Mouse (Mus musculus) heart, embryonic 15.5 days (tissue): Measurements from ENCODE around the gene Zfp580. TPM values are rescaled to one million over a fixed set of nuclear protein-coding genes. Genes with fewer than 3 reads are reported as not detected.
A peak's percentile ranks its signal among the peaks of the same experiment; 100 is the strongest.
"Not testable (repeated sequence)": the region's sequence is repeated elsewhere in the genome, so short reads cannot be mapped to it uniquely, and the experiment has no call there.

Experiments used
- ATAC-seq: fragments of 200-750 bp; cut with Nextera tagmentation; replicated peaks from 2 replicates; pipeline ENCODE4 v1.8.0; 2017; ENCODE audit warnings: low read depth, moderate TSS enrichment; ENCODE audit not compliant: insufficient number of reproducible peaks, insufficient read depth, low FRiP score
- H3K27ac ChIP-seq: fragments of 300-500 bp; sonication (generic); 2 replicates; pipeline ENCODE4 v1.5.1; 2015; ENCODE audit warnings: mild to moderate bottlenecking, inconsistent platforms
- H3K27me3 ChIP-seq: fragments of 300-500 bp; sonication (generic); 2 replicates; pipeline ENCODE4 v1.6.1; 2015; ENCODE audit warnings: inconsistent platforms
- H3K36me3 ChIP-seq: fragments of 300-500 bp; sonication (generic); 2 replicates; pipeline ENCODE4 v1.6.1; 2015; ENCODE audit warnings: mild to moderate bottlenecking, inconsistent platforms
- H3K4me1 ChIP-seq: fragments of 300-500 bp; sonication (generic); replicated peaks from 2 replicates; pipeline ENCODE4 v1.6.1; 2015; ENCODE audit warnings: inconsistent platforms
- H3K4me2 ChIP-seq: fragments of 300-500 bp; sonication (generic); 2 replicates; pipeline ENCODE4 v1.6.1; 2015; ENCODE audit warnings: inconsistent platforms, mild to moderate bottlenecking, moderate library complexity
- H3K4me3 ChIP-seq: fragments of 300-500 bp; sonication (generic); 2 replicates; pipeline ENCODE4 v1.5.1; 2015; ENCODE audit warnings: mild to moderate bottlenecking, inconsistent platforms
- H3K9ac ChIP-seq: fragments of 300-500 bp; sonication (generic); 2 replicates; pipeline ENCODE4 v1.6.1; 2015; ENCODE audit warnings: mild to moderate bottlenecking, inconsistent platforms
- H3K9me3 ChIP-seq: fragments of 300-500 bp; sonication (generic); replicated peaks from 2 replicates; pipeline ENCODE4 v1.6.1; 2016; ENCODE audit warnings: inconsistent platforms
- WGBS: fragments of 180-500 bp; shearing (Covaris S2); methylation state at CpG from one replicate; pipeline ENCODE4 v1.1.7; 2015; ENCODE audit warnings: mixed read lengths; 5-methylcytosine and 5-hydroxymethylcytosine counted together
- polyA plus RNA-seq: library from polyadenylated mRNA; unstranded; fragments of >200 nt; fragmentation: Nextera tagmentation; extraction: Ambion mirVana; gene quantifications from 2 replicates; pipeline ENCODE4 v1.2.1, GENCODE M21; 2015

Zfp580 gene
- polyA plus RNA-seq, 1 experiment from 2014 or later, result 14.7 TPM

DNA sequence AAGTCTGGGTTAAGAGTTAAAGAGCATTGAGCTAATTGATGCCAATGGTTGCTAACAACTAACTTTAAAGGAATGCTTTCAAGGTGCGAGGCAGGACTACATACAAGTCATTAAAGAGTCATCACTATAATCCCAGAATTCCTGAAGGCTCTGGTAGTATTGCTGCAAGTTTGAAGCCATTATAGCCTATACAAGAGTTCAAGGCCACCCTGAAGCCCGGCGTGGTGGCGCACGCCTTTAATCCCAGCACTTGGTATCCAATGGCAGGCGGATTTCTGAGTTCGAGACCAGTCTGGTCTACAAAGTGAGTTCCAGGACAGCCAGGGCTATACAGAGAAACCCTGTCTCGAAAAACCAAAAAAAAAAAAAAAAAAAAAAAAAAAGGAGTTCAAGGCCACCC lies 31.8 kb upstream of the Zfp580 start:
- Histone ChIP-seq H3K4me1 (peaks cover 17% of the 10 kb centered on the region), H3K36me3 (peaks cover 15% of the 10 kb centered on the region; the same call in 1 of the 2 replicates), H3K9ac (peak overlapping the region; percentile 58), H3K27ac (peak overlapping the region; percentile 96), H3K4me3 (peak overlapping the region; percentile 85), H3K4me2 (peak overlapping the region; percentile 62)
- H3K27me3 ChIP-seq, ATAC-seq, H3K9me3 ChIP-seq: not testable (repeated sequence)
- WGBS, result 26% methylated on average over 8 of the region's 8 CpGs

DNA sequence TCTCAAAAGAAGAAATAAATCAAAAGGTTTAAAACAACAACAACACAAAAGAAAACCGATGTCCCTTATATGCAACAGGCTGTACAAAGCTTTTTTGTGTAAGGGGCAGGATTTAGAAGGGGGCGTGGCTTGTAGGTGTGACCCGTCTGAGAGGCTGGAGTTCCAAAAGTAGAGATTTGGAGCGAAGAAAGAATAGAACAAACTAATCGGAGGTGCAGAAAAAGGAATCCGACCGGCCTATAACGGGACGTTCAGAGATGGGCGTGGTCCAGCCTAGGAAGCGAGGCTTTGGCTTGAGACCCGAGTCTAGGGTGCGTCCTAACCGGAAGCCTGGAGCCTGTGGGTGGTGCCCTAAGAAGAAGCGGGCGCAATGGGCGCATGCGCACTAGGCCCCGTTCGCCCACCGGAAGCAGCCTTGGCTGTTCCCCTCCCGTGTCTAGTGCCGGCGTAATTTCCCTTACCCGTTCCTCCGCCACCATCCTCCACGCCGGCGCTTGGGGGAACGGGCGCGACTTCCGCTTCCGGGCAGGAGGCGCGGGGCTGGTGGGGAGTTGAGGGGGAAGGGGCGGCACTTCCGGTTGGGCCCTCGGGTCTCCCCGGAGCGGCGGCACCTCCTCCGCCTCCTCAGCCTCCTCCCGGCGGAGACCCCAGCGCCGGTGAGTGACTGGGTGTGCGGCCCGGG lies 31.2 kb upstream of the Zfp580 start, which contains the start of the genes Zfp865 and Ccdc106:
Gene Zfp865 (plus strand): TSS at position 377 of the 682 bp plus-strand sequence.
Gene Ccdc106 (plus strand): TSS at position 554 of the 682 bp plus-strand sequence.
- under 1% methylated on average over 49 of the region's 49 CpGs for WGBS

DNA sequence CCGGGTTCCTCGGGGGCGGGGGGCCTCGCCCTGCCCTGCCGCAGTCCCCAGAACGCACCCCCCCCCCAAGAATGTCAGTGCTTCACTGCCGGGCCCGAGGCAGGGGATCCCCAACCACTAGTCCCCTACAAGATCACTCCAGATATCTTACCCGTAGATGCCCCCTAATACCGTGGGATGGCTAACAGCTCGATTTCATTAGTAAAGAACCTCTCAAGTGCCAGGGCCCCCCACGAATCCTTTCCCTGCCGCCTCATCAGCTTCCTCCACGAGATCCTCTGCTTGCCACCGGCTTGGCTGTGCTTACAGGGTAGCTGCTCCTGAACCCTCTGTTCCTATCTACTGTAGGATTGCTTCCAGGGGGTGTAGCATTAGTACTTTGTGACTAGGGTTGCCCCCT lies 30.7 kb upstream of the Zfp580 start:
- H3K9ac ChIP-seq, result peak overlapping the region; percentile 93
- no peaks in the 10 kb centered on the region for H3K27me3 ChIP-seq
- H3K4me2 ChIP-seq, result peak overlapping the region; percentile 67
- H3K4me3 ChIP-seq, result peak overlapping the region; percentile 85
- WGBS, result under 1% methylated on average over 15 of the region's 15 CpGs
- peaks cover 15% of the 10 kb centered on the region; the same call in 1 of the 2 replicates for H3K36me3 ChIP-seq
- peak overlapping the region; percentile 96 for H3K27ac ChIP-seq
- peaks cover 17% of the 10 kb centered on the region for H3K4me1 ChIP-seq
- no peak for ATAC-seq
- no peaks in the 10 kb centered on the region for H3K9me3 ChIP-seq

More for the DNA sequence above, 31.2 kb upstream of the Zfp580 start, which contains the start of the genes Zfp865 and Ccdc106:
- Histone ChIP-seq H3K4me3 (peak within 1 kb of the TSS; percentile 85), H3K9me3 (no peaks in the 10 kb centered on the region), H3K27ac (peak within 1 kb of the TSS; percentile 96), H3K4me1 (peaks cover 17% of the 10 kb centered on the region), H3K27me3 (no peaks in the 10 kb centered on the region), H3K36me3 (peaks cover 15% of the 10 kb centered on the region; the same call in 1 of the 2 replicates), H3K4me2 (peak within 1 kb of the TSS; percentile 67), H3K9ac (peak within 1 kb of the TSS; percentile 93)
- peak; percentile 84 for ATAC-seq

DNA sequence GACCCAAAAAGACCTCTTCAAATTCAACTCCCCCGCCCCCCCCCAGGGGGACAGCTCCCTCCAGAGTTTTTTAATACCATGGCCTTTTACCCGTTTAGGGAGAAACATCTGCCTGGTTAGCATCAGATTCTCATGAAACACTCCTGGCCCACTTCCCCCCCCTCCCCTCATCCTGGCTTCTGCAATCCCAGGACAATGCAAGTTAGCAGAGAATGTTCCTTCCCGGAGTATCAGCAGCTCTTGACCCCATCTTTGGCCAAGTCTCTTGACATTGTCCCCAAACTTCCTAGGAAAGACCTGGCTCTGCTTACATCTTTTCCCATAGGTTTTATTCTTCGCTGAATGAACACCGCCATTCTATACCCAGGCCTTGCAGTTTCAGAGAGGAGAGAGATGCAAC lies 30.1 kb upstream of the Zfp580 start:
- peak overlapping the region; percentile 85 for H3K4me3 ChIP-seq
- peak overlapping the region; percentile 96 for H3K27ac ChIP-seq
- peak overlapping the region; percentile 67 for H3K4me2 ChIP-seq
- no peak for ATAC-seq
- no peaks in the 10 kb centered on the region for H3K9me3 ChIP-seq
- H3K27me3 ChIP-seq, result no peaks in the 10 kb centered on the region
- H3K9ac ChIP-seq, result peak overlapping the region; percentile 93
- H3K36me3 ChIP-seq, result peaks cover 18% of the 10 kb centered on the region; the same call in 1 of the 2 replicates
- H3K4me1 ChIP-seq, result peaks cover 13% of the 10 kb centered on the region
- WGBS, result 50% methylated on average over 5 of the region's 5 CpGs

DNA sequence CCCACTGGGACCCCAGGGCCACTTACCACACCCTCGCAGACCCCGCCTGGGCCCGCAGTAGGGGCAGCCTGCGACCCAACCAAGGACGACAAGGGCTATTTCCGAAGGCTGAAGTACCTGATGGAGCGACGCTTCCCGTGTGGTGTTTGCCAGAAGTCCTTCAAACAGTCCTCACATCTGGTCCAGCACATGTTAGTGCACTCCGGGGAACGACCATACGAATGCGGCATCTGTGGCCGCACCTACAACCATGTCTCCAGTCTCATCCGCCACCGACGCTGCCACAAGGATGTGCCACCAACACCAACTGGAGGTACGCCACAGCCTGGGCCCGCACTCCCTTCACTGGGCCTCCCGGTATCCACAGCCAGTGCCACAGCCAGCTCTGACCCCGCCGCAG lies 21.8 kb upstream of the Zfp580 start:
- no peaks in the 10 kb centered on the region for H3K27me3 ChIP-seq
- WGBS, result 91% methylated on average over 22 of the region's 22 CpGs
- H3K4me1 ChIP-seq, result no peaks in the 10 kb centered on the region
- no peak for ATAC-seq
- H3K36me3 ChIP-seq, result peaks cover 80% of the 10 kb centered on the region
- H3K9me3 ChIP-seq, result peaks cover 24% of the 10 kb centered on the region
- no peak overlapping the region for H3K4me3 ChIP-seq
- no peak overlapping the region for H3K9ac ChIP-seq
- no peak overlapping the region for H3K27ac ChIP-seq
- no peak overlapping the region for H3K4me2 ChIP-seq

DNA sequence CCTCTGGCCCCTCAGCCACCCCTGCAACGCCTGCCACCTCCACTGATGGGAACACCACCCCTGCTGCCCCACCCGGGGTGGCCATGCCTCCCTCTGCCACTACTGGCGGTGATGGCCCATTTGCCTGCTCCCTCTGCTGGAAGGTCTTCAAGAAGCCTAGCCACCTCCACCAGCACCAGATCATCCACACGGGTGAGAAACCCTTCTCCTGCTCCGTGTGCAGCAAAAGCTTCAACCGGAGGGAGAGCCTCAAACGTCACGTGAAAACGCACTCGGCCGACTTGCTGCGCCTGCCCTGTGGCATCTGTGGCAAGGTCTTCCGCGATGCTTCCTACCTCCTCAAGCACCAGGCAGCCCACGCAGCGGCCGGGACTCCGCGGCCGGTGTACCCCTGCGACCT lies 21.4 kb upstream of the Zfp580 start:
- Histone ChIP-seq H3K9ac (no peak overlapping the region), H3K4me3 (no peak overlapping the region), H3K4me2 (no peak overlapping the region), H3K4me1 (no peaks in the 10 kb centered on the region), H3K27me3 (no peaks in the 10 kb centered on the region), H3K9me3 (peaks cover 24% of the 10 kb centered on the region), H3K27ac (no peak overlapping the region), H3K36me3 (peaks cover 84% of the 10 kb centered on the region)
- WGBS, result 88% methylated on average over 21 of the region's 21 CpGs
- ATAC-seq, result no peak

DNA sequence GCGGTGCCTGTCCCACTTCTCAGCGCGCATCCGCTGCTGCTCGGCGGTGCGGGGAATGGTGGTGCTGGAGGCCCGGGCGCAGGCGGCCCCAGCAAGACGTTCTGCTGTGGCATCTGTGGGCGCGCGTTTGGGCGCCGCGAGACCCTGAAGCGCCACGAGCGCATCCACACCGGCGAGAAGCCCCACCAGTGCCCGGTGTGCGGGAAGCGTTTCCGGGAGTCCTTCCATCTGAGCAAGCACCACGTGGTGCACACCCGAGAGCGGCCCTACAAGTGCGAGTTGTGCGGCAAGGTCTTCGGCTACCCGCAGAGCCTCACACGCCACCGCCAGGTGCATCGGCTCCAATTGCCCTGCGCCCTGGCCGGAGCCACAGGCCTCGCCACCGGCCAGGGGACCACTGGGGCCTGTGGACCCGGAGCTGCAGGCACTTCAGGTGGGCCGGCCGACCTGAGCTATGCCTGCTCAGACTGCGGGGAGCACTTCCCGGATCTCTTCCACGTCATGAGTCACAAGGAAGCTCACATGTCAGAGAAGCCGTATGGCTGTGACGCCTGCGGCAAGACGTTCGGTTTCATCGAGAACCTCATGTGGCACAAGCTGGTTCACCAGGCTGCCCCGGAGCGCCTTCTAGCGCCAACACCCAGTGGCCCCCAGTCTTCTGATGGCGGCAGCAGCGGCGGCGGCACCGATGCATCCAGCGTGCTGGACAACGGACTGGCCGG lies 20.6 kb upstream of the Zfp580 start:
- Histone ChIP-seq H3K4me1 (no peaks in the 10 kb centered on the region), H3K27me3 (no peaks in the 10 kb centered on the region), H3K4me2 (no peak overlapping the region), H3K4me3 (no peak overlapping the region), H3K9ac (no peak overlapping the region), H3K27ac (no peak overlapping the region), H3K9me3 (peaks cover 24% of the 10 kb centered on the region), H3K36me3 (peaks cover 91% of the 10 kb centered on the region)
- no peak; the same call in 1 of the 2 replicates for ATAC-seq
- WGBS, result 81% methylated on average over 63 of the region's 63 CpGs

DNA sequence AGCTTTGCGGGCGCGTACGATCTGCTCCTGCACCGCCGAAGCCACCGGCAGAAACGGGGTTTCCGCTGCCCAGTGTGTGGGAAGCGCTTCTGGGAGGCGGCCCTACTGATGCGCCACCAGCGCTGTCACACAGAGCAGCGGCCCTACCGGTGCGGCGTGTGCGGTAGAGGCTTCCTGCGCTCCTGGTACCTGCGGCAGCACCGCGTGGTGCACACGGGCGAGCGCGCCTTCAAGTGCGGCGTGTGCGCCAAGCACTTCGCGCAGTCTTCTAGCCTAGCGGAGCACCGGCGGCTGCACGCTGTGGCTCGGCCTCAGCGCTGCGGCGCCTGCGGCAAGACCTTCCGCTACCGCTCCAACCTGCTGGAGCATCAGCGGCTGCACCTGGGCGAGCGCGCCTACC lies 19.8 kb upstream of the Zfp580 start:
- Histone ChIP-seq H3K4me2 (no peak overlapping the region), H3K4me3 (no peak overlapping the region), H3K36me3 (peaks cover 90% of the 10 kb centered on the region), H3K9me3 (peaks cover 24% of the 10 kb centered on the region), H3K27ac (no peak overlapping the region), H3K27me3 (no peaks in the 10 kb centered on the region), H3K9ac (no peak overlapping the region), H3K4me1 (no peaks in the 10 kb centered on the region)
- ATAC-seq, result no peak
- WGBS, result 82% methylated on average over 46 of the region's 46 CpGs

DNA sequence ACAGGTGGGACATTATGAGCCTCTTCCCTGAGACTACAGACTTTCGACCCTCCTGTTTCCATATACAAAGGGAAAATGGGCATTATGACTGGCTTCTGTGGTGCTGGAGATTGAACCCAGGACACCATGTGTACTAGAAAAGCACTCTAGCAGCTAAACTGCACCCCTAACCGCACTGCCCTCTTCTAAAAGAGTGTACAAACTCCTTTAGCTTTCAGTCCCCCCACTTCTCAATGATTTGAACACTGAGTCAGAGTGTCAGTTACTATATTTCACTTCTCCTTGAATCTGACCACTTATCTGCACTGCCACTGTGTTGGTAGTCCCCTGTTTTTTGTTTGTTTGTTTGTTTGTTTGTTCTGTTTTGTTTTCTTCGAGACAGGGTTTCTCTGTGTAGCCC lies 17.5 kb upstream of the Zfp580 start, which contains the start of gene 4632433K11Rik:
Gene 4632433K11Rik (plus strand): TSS at position 301 of the 400 bp plus-strand sequence.
- Histone ChIP-seq H3K4me1 (peaks cover 7% of the 10 kb centered on the region), H3K4me3 (no peak within 1 kb of the TSS), H3K9me3 (peaks cover 24% of the 10 kb centered on the region), H3K27ac (no peak within 1 kb of the TSS), H3K4me2 (no peak within 1 kb of the TSS), H3K27me3 (no peaks in the 10 kb centered on the region), H3K9ac (no peak within 1 kb of the TSS), H3K36me3 (peaks cover 72% of the 10 kb centered on the region)
- no peak for ATAC-seq
- WGBS, result 91% methylated on average over 3 of the region's 3 CpGs

DNA sequence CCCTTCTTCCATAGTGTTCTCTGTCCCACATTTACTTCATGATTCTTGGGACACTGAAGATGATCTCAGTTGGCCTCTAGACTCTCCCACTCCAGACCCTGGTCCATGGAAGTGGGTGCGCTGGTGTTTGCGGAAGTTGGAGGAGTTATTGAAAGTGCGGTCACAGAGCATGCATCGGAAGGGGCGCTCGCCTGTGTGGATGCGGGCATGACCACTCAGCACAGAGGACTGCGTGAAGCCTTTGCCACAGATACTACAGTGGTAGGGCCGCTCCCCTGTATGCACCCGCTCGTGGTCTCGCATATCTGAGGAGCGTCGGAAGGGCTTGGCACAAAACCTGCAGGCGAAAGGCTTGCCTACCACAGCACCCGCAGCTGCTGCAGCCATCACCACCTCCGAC lies 15.7 kb upstream of the Zfp580 start:
- Histone ChIP-seq H3K4me2 (no peak overlapping the region), H3K4me3 (no peak overlapping the region), H3K4me1 (peaks cover 13% of the 10 kb centered on the region), H3K36me3 (peaks cover 54% of the 10 kb centered on the region), H3K9ac (no peak overlapping the region), H3K9me3 (peaks cover 10% of the 10 kb centered on the region), H3K27ac (no peak overlapping the region), H3K27me3 (no peaks in the 10 kb centered on the region)
- ATAC-seq, result no peak
- WGBS, result 96% methylated on average over 17 of the region's 17 CpGs

DNA sequence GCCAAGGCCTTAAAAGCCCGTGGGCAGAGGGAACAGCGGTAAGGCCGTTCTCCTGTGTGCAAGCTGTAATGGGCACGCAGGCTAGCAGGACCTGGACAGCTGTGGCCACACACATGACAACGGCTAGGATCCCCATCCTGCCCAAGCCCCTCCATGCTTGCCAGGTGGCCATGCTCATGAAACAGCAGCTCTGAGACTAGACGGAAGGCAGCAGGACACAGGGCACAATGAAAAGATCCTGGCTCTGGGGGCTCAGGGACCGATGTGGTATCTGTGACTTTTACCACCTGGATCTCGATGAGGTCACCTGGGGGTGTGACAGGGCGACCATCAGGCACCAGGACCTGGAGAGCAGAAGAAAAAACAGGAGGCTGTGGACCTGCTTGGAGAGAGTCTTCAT lies 15.2 kb upstream of the Zfp580 start:
- Histone ChIP-seq H3K4me2 (no peak overlapping the region), H3K27me3 (no peaks in the 10 kb centered on the region), H3K4me3 (no peak overlapping the region), H3K27ac (no peak overlapping the region), H3K9ac (no peak overlapping the region), H3K9me3 (peaks cover 5% of the 10 kb centered on the region), H3K36me3 (peaks cover 49% of the 10 kb centered on the region), H3K4me1 (peaks cover 13% of the 10 kb centered on the region)
- ATAC-seq, result no peak
- WGBS, result 90% methylated on average over 9 of the region's 9 CpGs
